Mouse (Mus musculus) bone marrow macrophage, adult 2 months (primary cell): ENCODE measurements around the gene Slit3. TPM values are rescaled to one million over a fixed set of nuclear protein-coding genes. Genes with fewer than 3 reads are reported as not detected.

Source experiments
- H3K27ac ChIP-seq: 2 replicates; pipeline ENCODE4 v1.5.1; 2012; ENCODE audit warnings: low read depth, low read length; ENCODE audit not compliant: insufficient read depth
- H3K4me1 ChIP-seq: 2 replicates; pipeline ENCODE4 v1.6.1; 2012; ENCODE audit warnings: low read length; ENCODE audit not compliant: control insufficient read depth, insufficient read depth
- H3K4me3 ChIP-seq: 2 replicates; pipeline ENCODE4 v1.5.1; 2012; ENCODE audit warnings: mild to moderate bottlenecking, low read length, moderate library complexity; ENCODE audit not compliant: insufficient read depth
- CTCF ChIP-seq: IDR thresholded peaks from 2 replicates; pipeline ENCODE4 v1.5.1; 2012; ENCODE audit warnings: low read depth, mild to moderate bottlenecking, low read length, moderate library complexity
- POLR2A ChIP-seq: IDR thresholded peaks from 2 replicates; pipeline ENCODE4 v1.6.1; 2012; ENCODE audit warnings: mild to moderate bottlenecking, low read depth, low read length, borderline replicate concordance
- polyA plus RNA-seq: library from polyadenylated mRNA; stranded (reverse); fragments of >200 nt; gene quantifications from 2 replicates; pipeline ENCODE4 v1.2.4, GENCODE M21; 2012; ENCODE audit not compliant: missing spikeins, insufficient read depth, insufficient read length

Gene Slit3
- polyA plus RNA-seq, 1 experiment, result not detected

GRCm38 (mm10) chr11:35670181-35670580, 549.2 kb downstream of the Slit3 start:
- H3K4me3 ChIP-seq, result no peak overlapping the region
- no peak for TF ChIP-seq POLR2A
- TF ChIP-seq CTCF, result no peak
- no peak overlapping the region for H3K27ac ChIP-seq
- no peaks in the 10 kb centered on the region for H3K4me1 ChIP-seq

GRCm38 (mm10) chr11:35670746-35671145, 549.7 kb downstream of the Slit3 start:
- H3K4me1 ChIP-seq, result no peaks in the 10 kb centered on the region
- H3K4me3 ChIP-seq, result no peak overlapping the region
- TF ChIP-seq POLR2A, result no peak
- no peak for TF ChIP-seq CTCF
- no peak overlapping the region for H3K27ac ChIP-seq

GRCm38 (mm10) chr11:35673050-35673449, 552.0 kb downstream of the Slit3 start:
- Histone ChIP-seq H3K4me1 (no peaks in the 10 kb centered on the region), H3K4me3 (no peak overlapping the region), H3K27ac (no peak overlapping the region)
- no peak for TF ChIP-seq POLR2A
- no peak for TF ChIP-seq CTCF

- TF ChIP-seq POLR2A (no peak), CTCF (no peak)
- Histone ChIP-seq H3K4me1 (no peaks in the 10 kb centered on the region), H3K4me3 (no peak overlapping the region), H3K27ac (no peak overlapping the region)
Observed at GRCm38 (mm10) chr11:35674242-35674641, 553.2 kb downstream of the Slit3 start.

- Histone ChIP-seq H3K4me3 (no peak overlapping the region), H3K4me1 (no peaks in the 10 kb centered on the region), H3K27ac (no peak overlapping the region)
- no peak for TF ChIP-seq POLR2A
- no peak for TF ChIP-seq CTCF
Observed at GRCm38 (mm10) chr11:35676744-35677143, 555.7 kb downstream of the Slit3 start.

- no peak overlapping the region for H3K27ac ChIP-seq
- no peaks in the 10 kb centered on the region for H3K4me1 ChIP-seq
- no peak overlapping the region for H3K4me3 ChIP-seq
- TF ChIP-seq POLR2A, result no peak
- TF ChIP-seq CTCF, result no peak
Observed at GRCm38 (mm10) chr11:35679976-35680375, 559.0 kb downstream of the Slit3 start.

GRCm38 (mm10) chr11:35687316-35687715, 566.3 kb downstream of the Slit3 start:
- TF ChIP-seq POLR2A, result no peak
- no peak for TF ChIP-seq CTCF
- H3K4me1 ChIP-seq, result no peaks in the 10 kb centered on the region
- no peak overlapping the region for H3K4me3 ChIP-seq
- H3K27ac ChIP-seq, result no peak overlapping the region

GRCm38 (mm10) chr11:35690515-35691281, 569.7 kb downstream of the Slit3 start:
- peaks cover 12% of the 10 kb centered on the region for H3K4me1 ChIP-seq
- H3K4me3 ChIP-seq, result no peak overlapping the region
- no peak for TF ChIP-seq CTCF
- TF ChIP-seq POLR2A, result no peak
- no peak overlapping the region for H3K27ac ChIP-seq

GRCm38 (mm10) chr11:35693136-35693535, 572.1 kb downstream of the Slit3 start:
- TF ChIP-seq CTCF (peak; percentile 68), POLR2A (no peak)
- no peak overlapping the region for H3K4me3 ChIP-seq
- no peak overlapping the region for H3K27ac ChIP-seq
- peaks cover 12% of the 10 kb centered on the region for H3K4me1 ChIP-seq

GRCm38 (mm10) chr11:35693625-35694024, 572.6 kb downstream of the Slit3 start:
- Histone ChIP-seq H3K27ac (no peak overlapping the region), H3K4me3 (no peak overlapping the region), H3K4me1 (peaks cover 12% of the 10 kb centered on the region)
- TF ChIP-seq POLR2A, result no peak
- no peak for TF ChIP-seq CTCF
